Mouse (Mus musculus): ENCODE measurements around the gene Sart3. TPM values are rescaled to one million over a fixed set of nuclear protein-coding genes. Genes with fewer than 3 reads are reported as not detected.
A peak's percentile ranks its signal among the peaks of the same experiment; 100 is the strongest.
"Not testable (repeated sequence)": the region's sequence is repeated elsewhere in the genome, so short reads cannot be mapped to it uniquely, and the experiment has no call there.

Gene Sart3
- total RNA-seq, 2 experiments from 2014 or later, result 8.4 to 44.9 TPM

DNA sequence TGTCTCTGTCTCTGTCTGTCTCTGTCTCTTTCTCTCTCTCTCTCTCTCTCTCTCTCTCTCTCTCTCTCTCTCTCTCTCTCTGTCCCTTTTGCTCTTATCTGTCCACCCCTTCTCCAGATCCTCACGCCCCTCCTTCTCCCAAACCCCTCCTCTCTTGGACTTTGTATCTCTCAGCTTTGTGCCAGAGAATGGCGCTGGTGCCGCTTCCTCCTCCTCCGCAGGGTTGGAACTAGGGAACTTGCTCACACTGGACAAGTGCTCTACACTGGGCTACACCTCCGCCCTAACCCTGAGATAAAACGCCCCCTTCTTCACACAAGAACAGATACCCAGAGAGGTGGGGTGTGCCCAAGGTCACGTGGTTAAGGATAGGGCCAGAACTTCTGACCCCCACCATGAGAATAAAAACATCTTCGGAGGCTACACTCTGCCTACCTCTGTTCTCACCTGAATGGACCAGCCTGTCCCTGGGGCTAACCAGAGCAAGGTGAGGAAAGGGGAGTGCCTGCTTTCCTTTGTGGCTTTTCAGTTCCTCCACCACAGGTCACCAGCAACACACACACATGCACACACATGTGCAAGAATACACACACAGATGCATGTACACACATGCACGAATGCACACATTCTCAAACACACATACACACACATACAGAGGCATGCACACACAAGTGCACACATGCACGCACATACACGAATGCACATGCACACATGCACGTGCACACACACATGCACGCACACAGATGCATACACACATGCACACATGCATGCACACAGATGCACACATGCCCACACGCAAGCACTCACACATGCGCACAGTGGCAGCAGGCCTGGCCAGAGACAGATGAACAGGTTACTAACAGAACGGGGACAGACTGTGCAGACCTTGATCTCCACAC, 19.1 kb upstream of the Sart3 start:
- no peak for ATAC-seq (replicated peaks; ENCODE audit: low FRiP score, poor library complexity, severe bottlenecking)

DNA sequence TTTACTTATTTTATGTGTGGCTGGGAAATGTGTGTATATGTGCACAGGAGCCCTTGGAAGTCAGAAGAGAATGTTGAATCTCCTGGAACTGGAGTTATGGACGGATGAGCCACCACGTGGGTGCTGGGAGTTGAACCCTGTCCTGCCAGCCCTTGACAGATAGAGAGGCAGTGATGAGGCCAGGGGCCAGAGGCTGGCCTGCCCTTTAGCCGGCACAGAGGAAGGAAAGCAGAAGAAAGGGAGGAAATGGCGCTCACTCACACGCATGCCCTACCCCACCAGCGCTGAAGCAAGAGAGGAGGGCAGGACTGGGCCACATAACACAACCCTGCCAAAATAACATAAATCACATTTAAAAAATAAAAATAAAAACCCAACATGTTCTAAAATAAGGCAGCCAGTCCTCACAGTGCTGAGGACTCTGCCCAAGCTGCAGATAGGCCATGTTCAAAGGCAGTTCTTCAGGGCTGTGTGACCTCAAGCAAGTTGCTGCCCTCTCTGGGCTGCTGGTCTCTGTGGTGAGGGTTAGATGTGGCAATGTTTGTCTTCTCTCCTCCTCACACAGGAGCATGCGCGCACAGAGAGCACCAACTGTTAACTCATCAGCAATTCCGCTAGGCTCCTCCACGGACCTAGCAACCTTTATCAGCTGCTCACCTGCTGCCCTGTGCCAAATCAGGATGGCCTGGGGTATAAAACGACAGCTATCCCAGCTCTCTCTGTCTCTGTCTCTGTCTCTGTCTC, 18.3 kb upstream of the Sart3 start:
- no peak for ATAC-seq (replicated peaks; ENCODE audit: low FRiP score, poor library complexity, severe bottlenecking)

DNA sequence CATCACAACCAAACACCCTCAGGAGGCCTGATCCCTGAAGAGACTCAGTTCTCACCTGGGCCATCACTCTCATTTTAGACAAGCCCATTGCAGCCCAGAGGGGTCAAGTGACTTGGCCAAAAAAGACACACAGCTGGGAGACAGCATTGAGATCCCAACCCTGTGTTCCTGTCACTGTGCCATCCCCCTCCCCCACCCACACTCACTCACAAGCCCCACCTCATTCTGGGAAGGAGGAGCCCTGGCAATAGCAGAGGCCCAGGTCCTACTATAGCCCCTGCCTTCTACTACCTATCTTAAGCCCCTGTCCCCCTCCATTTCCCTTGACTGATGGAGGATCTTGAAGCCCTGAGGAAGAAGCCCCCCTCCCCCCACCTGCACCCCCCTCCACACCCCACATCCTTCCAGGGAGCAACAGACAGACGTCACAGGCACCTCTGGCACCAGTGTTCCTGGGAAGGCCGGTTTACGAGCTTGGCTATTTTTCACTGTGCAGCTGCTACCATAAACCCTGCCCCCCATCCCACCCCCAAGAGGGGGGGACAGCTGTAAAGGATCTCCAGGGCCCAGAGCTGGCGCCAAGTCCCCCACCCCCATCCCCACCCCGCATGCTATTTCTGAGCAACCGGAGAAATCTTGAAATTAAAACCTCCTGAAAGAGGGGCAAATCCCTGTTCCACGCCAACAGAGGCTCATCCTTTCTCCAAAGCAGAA, 16.9 kb upstream of the Sart3 start:
- ATAC-seq (replicated peaks; ENCODE audit: low FRiP score, poor library complexity, severe bottlenecking), result no peak

DNA sequence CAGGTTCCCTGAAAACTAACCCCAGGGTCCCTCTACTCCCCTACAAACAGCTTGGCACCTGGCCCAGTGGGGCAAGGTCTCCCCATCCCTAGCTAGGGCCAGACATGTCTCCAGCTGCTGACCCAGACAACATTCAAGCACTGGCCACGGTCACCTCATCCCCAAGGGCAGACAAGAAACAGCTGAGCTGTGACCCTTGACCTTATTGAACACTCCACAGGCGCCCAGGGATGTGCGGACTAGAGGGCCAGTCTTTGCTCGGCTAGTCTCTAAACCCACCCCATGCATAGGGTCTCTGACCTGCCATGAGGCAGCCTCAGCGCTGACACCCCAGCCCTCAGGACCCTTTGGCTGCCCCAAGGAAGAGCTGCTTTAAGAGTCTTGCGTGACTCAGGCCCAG, 16.3 kb upstream of the Sart3 start:
- ATAC-seq (replicated peaks; ENCODE audit: low FRiP score, poor library complexity, severe bottlenecking), result no peak

DNA sequence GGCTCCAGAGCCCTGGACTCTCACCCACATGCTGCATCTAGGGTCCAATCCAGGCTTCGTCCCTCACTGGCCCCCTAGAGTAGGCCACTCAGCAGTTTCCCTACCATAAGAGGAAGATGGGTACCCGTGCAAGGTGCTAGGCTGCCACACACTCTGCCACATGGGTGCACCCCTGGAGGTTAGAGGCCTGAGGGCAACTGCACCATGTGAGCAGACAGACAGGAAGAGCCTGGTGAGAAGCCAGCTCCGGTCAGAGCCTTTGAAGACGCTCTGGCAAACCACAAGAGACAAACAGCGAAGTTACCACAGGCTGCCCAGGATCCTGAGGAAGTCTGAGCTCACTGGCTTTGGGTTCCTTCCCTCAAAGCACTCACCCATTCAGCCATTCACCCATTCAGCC, 14.7 kb upstream of the Sart3 start:
- ATAC-seq (replicated peaks; ENCODE audit: low FRiP score, poor library complexity, severe bottlenecking), result no peak

DNA sequence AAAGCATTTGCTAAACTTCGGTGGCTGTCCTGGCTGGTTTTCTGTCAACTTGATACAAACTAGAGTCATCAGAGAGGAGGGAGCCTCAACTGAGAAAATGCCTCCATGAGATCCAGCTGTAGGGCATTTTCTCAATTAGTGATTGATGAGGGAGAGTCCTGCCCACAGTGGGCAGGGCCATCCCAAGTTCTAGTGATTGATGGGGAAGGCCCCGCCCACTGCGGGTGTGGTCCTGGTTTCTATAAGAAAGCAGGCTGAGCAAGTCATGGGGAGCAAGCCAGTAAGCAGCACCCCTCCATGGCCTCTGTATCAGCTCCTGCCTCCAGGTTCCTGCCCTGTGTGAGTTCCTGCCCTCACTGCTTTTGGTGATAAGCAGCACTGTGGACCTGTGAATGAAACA, 11.8 kb upstream of the Sart3 start:
- ATAC-seq (replicated peaks; ENCODE audit: low FRiP score, poor library complexity, severe bottlenecking), result not testable (repeated sequence)

DNA sequence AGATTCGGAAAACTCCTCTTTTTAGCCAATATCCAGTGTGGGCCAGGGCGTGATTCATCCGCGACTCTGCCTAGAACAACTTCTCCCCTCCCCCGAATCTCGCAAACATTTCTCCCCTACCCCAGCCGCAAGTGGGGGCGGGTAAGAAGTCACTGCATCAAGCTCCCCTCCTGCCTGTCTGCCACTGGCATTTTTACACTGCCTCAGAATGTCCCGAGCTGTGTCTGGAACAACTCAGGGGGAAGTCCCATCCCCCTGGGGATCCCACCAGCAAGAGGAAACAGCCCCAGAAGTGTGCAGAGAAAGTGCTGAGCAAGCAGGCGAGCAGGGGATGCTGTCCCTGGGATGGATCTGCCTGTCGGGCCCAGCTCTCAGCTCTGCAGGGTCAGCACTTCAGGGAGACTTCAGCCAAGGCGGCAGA, 11.3 kb upstream of the Sart3 start:
- no peak for ATAC-seq (replicated peaks; ENCODE audit: low FRiP score, poor library complexity, severe bottlenecking)

DNA sequence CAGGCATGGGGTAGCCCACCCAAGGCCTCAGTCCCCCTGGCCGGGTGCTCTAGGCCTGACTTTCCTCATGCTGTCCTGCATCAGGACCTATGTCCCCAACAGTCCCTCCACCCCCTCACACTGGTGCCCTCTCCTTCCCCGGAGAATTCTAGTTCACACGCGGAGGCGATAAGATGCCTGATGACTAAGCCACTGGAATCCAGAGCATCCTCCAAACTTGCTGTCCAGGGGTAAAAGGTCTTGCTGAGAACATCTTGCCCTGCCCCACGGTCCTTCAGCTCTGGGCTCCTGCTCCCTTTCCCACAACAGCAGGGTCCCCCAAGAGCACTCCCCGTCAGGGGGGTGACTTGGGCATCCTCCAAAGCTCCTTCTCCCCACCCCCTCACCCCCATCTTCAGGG, 10.3 kb upstream of the Sart3 start:
- ATAC-seq (replicated peaks; ENCODE audit: low FRiP score, poor library complexity, severe bottlenecking), result no peak

DNA sequence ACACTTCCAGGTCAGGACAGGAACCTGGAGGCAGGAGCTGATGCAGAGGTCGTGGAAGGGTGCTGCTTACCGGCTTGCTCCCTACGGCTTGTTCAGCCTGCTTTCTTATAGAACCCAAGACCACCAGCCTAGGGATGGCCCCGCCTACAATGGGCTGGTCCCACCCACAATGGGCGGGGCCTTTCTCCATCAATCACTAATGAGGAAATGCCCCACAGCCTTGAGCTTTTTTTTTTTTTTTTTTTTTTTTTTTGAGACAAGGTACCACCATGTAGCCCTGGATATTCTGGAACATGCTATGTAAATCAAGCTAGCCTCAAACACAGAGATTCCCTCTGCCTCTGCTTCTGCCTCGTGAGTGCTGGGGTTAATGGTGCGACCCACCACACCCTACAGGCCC, 9.6 kb upstream of the Sart3 start:
- ATAC-seq (replicated peaks; ENCODE audit: low FRiP score, poor library complexity, severe bottlenecking), result no peak

DNA sequence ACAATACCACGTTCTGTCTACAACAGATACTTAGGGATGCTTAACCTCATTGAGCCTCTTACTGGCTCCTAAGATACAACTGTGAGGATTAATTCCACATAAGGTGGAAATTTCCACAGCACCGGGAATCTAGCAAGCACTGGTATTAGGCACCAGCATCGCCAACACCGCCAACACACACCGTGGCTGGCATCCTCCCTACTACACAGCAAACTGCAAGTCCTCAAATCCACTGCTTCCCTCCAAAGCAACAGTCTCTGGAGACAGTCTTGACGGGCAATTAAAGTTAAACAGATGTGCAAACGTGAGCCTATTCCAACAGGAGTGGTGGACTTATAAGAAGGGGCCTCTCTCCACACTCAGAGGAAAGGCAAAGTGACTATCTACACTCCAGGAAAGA, 8.9 kb upstream of the Sart3 start:
- ATAC-seq (replicated peaks; ENCODE audit: low FRiP score, poor library complexity, severe bottlenecking), result no peak

DNA sequence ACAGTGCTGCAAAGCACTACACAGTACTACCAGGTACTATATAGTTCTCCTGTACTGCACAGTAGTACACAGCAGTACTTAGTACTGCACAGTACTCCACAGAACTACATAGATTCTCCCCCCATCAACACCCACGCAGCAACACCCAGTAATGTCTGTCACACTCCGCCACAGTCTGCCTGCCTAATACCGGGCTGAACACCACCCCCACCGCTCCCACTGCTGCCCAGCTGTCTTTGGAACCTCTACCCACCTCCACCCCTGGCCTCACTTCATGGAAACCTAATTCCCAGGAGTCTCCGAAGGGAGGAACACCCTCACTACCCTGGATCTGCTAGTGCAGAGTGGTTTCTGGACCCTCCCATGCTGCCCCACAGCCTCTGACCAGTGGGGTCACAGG, 8.5 kb upstream of the Sart3 start:
- ATAC-seq (replicated peaks; ENCODE audit: low FRiP score, poor library complexity, severe bottlenecking), result no peak

DNA sequence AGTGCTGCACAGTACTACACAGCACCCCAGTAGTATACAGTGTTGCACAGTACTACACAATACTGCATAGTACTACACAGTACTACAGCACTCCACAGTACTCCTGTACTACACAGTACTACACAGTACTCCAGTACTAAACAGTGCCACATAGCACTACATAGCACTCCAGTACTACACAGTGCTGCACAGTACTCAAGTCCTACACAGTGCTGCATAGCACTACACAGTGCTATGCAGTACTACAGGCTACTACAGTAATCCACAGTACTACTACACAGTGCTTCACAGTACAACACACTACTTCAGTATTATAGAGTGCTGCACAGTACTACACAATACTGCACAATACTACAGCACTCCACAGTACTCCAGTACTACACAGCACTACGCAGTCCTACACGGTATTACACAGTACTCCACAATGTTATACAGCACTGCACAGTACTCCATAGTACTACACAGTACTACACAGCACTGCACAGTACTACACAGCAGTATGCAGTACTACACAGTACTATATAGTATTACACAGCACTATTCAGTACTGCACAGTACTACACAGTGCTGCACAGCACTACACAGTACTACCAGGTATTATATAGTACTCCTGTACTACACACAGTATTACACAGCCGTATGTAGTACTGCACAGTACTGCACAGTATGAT, 7.9 kb upstream of the Sart3 start:
- ATAC-seq (replicated peaks; ENCODE audit: low FRiP score, poor library complexity, severe bottlenecking), result peak; percentile 33; the same call in 1 of the 2 replicates

DNA sequence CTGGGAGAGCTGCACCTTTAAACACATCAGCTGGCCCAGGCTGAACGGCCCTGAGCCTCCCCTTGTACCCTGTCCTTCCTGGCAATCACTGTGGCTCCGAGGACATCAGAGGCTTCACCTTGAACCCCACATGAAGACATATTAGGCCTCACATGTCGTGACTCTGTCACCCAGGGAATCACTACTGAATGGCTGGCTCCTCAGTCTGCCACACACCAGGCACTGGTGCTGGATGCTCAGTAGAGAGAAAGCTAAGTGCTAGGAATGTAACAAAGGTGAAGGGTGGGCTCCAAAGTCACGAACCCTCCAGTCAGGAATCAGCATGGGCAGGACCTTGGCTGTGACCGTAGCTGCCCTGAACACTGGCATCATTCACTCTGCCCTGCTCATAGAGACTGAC, 7.3 kb upstream of the Sart3 start:
- ATAC-seq (replicated peaks; ENCODE audit: low FRiP score, poor library complexity, severe bottlenecking), result no peak

DNA sequence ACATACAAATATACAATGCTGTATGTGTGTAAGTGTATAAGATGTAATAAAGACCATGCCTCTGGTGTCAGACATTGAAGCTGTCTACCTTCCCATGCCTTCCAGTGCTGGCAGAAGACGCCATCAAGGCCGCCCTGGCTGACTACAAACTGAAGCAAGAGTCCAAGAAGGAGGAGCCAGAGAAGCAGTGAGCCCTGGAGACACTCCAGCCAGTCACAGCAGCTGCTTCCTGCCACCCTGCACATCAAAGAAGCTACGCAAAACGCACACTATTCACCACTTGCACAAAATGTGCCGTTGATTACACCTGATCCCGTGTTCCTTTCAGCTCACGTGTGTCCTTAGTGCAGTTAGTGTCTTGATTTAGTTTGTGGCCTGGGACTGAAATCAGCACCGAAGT, 5.4 kb upstream of the Sart3 start:
- ATAC-seq (replicated peaks; ENCODE audit: low FRiP score, poor library complexity, severe bottlenecking), result not testable (repeated sequence)

DNA sequence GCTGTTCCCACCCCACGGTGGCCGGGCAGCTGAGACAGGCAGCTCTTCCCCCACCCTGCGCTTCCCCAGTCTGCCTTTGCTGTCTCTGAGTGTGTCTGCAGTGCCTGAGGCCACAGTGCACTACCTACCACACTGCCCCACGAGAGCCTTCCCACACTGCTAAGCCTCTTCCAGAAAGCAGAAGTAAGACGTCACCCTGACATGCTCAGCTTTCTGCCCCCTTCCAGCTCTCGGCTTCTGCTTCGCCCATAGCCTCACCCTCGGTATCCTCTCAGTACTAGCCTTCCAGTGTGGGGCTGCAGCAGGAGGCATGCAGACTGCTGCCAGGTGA, 4.6 kb upstream of the Sart3 start:
- no peak for ATAC-seq (replicated peaks; ENCODE audit: low FRiP score, poor library complexity, severe bottlenecking)

DNA sequence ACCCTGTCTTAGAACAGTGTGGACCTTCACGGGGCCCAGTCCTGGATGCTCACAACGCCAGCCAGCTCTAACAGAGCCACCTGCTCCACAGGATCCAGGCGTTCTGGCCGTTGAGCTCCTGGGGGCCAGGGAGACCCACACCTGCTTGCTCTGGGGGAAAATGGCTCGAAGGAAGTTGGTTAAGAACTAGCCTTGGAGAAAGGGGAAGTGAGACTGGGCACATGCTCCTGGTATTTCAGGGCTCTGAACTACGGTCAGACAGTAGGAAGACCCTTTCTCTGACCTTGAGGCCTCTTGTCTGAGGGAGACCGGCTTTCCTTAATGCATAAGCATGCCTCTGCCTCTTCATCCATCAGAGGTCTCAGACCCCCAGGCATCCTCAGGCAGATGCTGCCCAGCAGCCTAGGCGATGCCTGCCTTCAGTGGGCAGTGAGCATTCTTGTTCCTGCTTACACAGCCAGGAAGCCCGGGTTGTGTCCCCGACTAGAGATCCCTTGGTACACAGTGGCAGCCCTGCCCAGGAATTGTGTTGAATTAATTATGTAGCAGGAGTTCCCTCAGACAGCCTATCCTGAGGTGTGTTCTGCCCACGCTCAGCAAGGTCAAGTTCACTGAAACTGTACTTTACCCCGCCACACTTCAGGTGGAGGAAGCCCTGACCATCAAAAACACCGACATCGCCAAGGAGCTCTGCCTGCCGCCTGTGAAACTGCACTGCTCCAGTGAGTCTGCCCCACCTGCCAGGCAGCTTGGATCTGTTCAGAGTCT, 4.0 kb upstream of the Sart3 start:
- no peak for ATAC-seq (replicated peaks; ENCODE audit: low FRiP score, poor library complexity, severe bottlenecking)

DNA sequence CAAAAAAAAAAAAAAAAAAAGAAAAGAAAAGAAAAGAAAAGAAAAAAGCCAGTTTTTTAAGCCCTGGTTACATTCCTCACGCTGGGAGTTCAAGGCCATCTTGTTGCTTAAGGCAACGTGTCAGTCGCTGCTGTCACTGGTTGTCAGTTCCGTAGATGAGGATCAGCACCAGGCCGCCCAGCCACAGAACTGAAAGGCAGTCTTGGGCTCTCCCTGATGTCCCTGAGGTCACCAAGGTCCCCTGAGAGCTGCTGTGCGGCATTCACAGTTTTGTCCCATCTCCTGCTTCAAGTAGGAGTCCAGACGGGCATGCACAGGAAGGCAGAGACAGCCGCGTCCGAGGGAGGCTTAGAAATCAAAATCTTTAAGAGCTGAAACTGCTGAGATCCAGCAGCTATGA, 3.3 kb upstream of the Sart3 start:
- no peak for ATAC-seq (replicated peaks; ENCODE audit: low FRiP score, poor library complexity, severe bottlenecking)

DNA sequence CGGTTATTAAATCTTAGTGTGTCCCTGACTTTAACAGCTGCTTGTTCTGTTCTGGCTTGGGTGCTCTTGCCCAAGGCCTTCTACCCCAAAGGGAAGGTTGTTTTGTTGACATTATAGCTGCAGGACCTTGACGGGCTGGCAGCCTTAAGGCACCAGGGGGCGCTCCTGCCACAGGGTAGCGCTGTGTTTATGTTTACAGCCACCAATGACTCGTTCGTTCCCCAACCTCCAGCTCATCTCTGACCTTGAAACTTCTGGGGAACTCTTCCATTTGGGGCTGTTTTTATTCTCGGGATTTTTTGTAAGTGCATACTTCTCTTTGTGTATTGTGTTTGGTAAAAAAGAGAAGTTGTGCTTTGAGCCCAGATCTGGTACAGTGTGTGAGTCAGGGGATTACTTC, 1.4 kb upstream of the Sart3 start:
- ATAC-seq (replicated peaks; ENCODE audit: low FRiP score, poor library complexity, severe bottlenecking), result peak; percentile 70

DNA sequence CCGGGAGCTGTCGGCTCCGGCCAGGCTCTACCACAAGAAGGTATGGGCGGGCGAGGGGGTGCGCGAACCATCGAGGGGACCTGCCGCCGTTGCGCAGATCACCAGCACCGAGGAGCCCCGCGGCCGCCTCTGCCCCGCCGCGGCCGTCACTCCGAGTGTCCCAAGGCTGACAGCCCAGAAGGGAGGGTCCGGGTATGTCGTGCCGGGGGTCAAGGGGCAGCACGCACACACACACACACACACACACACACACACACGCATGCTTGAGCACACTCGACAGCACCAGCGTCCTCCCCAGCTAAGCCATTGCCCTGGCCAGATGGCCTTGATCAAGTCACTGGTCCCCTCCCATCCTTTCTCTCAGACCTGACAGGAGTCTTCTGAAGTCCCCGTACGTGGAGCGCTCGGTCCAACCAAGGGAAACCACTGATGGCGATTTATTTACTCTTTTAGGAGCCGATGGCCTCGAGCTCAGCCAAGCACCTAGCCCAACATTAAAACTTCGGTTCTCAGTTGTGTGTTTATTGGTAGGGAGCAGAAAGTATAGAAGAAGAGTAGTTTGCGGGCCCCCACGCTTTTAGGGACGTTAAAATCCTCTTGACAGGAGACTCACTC, 702 bp upstream of the Sart3 start:
- ATAC-seq (replicated peaks; ENCODE audit: low FRiP score, poor library complexity, severe bottlenecking), result no peak

Data from erythroid progenitor cell, adult 5-6 weeks (primary cell).